Mouse (Mus musculus) yolk sac, embryonic 10.5 days (tissue): ENCODE results near the gene Ldb3.
A peak's percentile ranks its signal among the peaks of the same experiment; 100 is the strongest.

ENCODE experiments used
- DNase-seq: peaks from one replicate; pipeline ENCODE4 v3.0.0-alpha.2; 2017; ENCODE audit warnings: low spot score

The Ldb3 gene

DNA sequence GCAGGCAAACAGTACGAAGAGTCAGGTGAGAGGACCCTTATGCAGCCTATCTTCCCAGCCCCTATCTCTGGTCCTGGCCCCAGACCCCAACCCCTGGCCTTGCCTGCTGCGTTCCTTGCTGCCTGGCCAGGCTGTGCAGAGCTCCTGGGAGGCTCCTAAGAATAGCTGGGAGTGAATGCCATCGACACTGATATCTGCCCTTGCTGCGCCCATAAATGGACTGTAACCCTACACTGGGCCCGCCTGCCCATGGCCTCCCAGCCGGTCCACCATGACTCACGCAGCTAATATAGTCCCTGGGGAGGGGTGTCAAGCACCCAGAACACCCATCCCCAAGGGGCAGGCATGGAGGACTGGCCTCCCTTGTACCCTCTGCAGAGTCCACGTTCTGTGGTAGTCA is at the start of gene Ldb3:
Ldb3 (minus strand) TSS at position 185 of the 400 bp plus-strand sequence.
- DNase-seq, result no peak

DNA sequence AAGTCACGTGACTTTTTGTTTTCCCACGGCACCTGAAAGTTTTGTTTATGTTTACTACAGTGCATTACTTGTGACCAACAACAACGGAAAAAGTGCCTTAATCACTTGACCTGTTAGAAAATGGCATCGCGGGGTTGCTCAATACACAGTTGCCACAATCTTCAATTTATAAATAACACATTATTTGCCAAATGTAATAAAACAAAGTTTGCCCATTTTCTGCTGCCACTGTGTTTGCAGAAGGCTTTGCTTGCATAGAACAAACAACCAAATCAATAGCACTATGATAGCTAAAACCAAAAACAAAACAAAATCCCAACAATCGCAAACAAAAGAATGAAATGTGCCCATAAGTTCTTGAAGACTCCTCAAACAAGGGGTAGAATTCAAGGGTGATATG is 47.2 kb upstream of the Ldb3 start:
- DNase-seq, result no peak

DNA sequence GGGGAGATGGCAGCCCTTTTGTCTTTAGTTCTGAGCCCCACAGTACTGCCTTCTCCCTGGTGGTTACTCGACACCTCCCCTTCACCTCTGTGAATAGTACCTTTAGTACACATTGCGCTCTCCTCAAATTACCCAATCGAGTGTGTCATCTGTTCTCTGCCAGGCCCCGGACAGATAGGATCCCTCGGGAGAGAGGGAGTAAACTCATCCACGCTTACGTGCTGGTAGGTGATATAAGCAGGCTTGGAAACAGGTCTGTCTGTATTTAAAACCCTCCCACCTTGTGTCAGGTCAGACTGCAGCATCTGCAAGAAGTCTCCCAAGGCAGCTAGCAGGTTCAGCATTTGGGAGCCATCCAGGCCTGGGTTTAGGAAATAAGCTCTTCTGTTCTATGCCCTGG is 46.7 kb upstream of the Ldb3 start:
- DNase-seq, result no peak

DNA sequence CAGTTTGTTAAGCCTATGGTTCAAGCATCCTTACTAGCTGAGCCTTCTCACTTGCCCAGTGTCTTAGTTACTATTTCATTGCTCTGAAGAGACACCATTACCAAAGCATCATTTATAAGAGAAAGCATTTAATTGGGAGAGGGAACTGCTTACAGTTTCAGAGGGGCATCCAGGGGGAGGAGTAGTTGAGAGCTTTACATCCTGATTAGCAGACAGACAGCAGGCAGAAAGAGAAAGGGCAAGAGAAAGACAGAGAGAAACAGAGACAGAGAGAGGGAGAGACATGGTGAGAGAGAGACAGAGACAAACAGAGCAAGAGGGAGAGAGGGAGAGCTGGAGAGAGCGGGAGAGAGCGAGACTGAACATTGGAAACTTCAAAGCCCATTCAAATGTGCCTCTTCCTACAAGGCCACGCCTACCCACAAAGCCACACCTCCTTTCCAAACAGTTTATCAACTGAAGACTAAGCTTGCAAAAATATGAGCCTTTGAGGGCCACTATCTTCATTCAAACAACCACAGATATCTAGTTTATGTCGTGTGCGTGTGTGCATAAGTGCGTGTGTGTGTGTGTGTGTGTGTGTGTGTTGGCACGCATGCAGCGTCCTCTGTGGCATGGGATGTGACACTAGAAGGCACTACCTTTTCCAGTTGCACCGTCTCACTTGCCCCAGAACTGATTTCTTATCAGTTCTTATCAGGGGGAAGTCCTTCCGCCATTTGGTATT is 44.4 kb upstream of the Ldb3 start:
- DNase-seq, result no peak

DNA sequence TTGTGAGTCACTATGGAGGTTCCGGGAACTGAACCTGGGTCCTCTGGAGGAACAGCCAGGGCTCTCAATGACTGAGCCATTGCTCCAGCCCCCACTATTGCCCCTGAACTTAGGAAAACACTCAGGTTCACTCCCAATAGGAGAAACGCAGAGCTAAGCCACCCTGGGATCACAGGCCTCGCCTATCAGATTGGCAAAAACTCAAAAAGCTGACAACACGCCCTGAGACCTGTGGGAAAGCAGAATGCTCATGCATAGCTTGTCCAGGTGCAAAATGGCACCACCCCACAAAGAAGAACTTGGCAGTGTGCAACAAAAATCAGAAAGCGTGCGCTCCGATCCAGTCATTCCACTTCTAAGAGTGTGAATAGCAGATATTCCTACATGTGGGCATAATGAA is 38.3 kb upstream of the Ldb3 start:
- DNase-seq, result no peak

DNA sequence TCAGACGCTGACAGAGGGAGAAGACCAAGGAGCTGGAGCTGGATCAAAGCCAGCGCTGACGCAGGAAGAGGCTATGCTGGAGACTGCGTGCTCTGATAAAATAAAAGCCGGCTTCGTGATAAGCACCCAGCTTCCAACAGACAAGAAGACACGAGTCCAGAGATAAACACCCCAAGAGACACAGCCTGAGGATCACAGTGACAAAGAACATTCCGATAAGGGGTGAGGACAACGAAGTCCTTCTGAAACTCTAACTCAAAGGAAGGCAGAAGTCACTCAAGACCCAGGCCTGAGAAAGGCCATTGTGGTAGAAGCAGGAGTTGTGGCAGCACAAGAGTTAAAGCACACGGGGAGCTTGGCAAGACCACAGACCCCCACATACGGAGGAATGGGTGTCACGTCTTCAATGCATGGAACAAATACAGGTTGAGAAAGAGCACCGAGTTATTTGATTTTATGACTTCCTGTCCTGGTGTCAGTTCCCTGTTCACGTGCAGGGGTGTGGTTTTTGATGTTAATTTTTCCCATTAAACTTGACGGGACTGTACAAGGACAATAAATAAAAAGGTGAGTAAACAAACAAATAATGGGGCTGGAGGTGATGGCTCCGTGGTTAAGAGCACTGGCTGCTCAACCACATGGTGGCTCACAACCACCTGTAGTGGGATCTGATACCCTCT is 35.2 kb upstream of the Ldb3 start:
- peak; percentile 8 for DNase-seq

DNA sequence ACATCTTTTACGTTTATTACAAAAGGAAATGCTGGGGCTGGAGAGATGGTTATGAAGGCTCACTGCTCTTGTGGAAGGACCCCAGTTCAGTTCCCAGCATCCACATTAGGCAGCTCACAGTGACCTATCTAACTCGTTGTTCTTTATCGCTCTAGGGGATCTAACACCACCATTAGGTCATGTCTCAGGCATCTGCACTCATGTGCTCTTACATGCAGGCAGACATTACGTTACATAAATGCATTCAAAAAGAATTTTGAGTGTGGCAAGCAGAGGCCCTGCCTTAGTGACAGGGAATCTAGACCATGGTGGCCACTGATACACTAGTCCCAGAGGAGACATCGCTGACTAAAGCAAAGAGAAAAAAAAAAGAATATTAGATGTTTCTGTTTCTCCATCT is 34.6 kb upstream of the Ldb3 start:
- DNase-seq, result no peak

DNA sequence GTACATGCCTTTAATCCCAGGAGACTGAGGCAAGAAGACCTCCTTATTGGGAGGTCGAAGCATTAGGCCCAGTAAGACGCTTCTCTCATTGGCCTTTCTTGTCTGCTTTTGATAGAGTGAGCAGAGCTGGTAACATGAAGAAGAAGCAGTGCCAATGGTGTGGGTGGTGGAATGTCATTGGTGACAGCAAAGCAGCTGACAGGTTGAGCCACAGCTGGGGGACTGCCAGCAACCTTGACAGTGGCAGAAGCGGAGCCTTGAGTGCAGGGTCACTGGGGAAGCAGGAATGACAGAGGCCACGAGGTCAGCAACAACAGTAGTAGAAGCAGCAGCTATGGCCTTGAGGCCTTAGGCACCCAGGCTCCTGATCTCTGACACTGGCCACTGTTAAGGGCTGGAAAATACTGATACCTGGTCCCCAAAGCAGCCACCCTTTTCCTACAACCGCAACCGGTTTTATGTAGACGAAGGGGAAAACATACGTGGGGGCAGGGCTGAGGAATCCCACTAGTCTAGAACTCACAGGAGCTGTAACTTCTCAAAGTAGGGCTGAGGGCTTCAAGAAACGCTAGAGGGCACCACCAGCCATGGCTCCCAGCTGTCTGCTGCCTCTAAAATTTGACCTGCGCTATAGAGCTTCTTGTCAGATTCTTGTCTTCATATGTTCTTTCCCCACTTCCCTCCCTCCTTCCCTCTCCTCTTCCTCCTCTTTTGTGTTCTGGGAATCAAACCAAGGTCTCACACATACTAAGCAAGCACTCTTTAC is 32.3 kb upstream of the Ldb3 start:
- DNase-seq, result no peak

DNA sequence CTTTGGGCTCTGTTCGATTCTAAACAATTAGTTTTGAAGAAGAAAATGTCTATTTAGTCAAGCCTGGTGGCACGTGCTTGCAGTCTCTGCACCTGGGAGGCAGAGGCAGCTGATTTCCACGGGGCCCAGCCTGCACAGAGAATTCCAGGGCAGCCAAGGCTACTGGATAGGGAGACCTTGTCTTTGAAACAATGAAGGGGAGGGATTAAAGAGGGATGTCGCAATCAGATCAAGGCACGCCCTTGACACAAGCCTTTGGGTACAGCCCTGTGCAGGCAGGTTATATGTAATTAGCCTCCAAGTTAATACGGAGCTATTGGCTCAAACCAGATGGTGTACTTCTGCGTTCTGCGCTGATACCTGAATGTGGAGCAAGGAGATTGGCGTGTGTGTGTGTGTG is 30.3 kb upstream of the Ldb3 start:
- DNase-seq, result peak; percentile 39

DNA sequence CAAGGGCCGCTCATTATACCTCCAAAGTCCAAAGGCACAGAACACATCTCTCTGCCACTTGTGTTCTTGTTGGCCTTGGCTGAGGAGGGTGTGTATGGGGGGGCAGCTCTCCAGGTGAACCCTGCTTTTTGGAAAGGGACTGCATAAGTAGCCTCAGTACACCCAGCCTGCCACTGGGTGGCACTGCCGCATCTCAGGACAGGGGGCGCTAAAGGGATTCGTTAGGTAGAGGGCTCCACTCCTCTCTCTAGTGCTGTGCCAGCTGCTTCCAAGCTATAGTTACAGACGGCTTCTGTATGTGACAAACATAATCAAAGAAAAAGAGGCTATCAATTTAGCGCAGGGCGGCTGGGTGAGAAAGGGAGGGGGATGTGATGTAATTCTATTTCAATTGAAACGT is 28.3 kb upstream of the Ldb3 start:
- DNase-seq, result peak; percentile 79

DNA sequence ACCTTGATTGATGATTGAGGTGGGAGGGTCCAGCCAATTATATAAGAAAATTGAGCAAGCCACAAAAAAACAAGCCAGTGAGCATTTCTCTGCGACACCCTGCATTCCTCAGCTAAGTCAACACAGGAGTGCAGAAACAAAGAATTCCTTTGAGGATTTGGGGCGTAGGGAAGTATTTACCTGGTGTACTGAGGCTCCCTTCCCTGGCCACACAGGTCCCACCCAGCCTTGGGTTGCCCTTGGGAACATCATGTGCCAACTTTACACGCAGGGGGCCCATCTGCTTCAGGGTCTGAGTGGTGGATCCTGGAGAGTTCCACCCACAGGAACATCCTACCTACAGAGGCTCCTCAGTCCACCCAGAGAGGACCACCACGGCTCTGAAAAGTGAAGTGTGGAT is 27.1 kb upstream of the Ldb3 start:
- DNase-seq, result no peak

DNA sequence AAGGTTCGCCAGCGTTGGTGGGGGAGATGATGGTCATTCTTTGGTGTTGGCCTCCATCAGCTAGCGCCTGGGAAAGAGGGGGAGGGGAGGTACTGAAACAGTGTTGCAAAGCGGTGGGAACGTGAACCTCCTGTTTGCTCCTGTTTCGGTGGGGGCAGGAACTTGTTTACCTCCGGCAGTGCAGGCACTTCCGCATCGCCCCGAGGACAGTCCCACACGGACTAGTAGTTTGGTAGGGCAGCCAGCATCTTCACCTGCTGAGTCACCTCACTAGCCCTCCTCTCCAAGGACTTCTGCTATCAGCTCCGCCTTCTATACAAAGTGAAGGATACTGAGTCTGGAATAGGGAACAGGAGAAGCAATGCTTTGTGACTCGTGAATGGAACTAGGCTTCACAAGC is 26.6 kb upstream of the Ldb3 start:
- no peak for DNase-seq

DNA sequence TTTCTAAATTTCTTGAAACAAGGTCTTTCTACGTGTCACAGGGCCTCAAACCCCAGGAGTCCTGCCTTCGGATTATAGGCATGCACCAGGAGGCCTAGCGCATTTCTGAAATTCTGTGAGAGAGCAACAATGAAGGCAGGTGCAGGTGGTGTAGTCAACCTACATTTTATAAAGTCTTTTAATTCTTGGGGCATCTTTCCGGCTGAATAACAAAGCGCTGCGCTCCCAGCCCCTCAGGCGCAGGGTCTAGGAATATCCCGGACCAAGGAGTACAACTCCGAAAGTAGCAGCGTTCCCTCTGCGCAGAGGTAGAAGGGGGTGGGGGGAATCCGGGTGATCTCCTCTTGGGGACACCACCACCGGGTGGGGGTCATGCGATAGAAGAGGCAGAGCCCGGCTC is 26.1 kb upstream of the Ldb3 start:
- no peak for DNase-seq

DNA sequence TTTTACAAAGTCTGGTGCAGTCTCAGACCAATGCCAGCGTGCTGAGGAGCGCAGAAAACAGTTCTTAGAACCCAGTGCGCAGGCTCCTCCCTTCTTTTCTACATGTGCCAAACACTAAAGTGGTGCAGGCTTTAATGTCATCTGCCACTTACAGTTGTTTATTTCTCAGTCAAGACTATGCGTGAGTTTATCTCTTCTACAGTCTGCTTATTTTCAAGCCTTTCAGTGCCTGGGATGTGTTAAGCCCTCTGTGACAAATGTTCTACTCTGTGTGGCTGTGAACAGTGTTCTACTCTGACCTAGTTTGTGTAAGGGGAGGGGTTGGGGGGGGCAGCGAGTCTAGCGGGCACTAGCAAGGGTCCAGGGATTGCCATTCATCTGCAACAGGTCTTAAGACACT is 25.0 kb upstream of the Ldb3 start:
- no peak for DNase-seq

DNA sequence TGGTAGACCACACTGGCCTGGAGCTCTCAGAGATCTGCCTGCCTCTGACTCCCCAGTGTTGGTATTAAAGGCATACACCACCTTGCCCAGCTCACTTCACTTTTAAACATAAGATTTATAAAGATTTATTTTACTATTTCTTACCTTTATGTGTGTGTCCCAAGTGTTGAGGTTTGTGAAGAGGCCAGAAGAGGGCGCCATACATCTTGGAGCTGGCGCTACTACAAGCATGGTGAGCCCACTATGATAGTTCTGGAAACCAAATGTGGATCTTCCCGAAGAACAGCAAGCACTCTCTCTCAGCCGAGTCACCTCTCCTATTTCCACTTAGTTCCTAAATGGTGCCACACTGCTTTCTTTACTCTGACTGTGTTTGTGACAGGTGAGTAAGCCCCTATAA is 23.7 kb upstream of the Ldb3 start:
- no peak for DNase-seq

DNA sequence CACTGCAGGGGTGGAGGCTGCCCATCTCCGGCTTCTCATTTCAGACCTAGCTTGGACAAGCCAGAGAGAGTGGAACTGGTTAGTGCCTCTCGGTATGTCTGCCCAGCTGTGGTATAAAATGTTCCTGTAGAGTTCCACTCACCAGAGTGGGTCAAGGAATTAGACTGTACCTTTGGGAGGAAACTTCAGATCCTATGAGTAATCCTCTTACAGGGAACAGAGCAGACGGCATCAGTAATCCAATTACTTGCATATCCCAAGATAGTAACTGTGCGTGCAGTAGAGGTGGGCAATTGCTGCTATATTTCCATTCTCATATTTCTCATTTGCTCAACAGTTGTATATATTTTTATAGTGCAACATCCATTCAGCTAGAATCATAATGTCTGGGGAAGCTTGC is 23.1 kb upstream of the Ldb3 start:
- DNase-seq, result no peak

DNA sequence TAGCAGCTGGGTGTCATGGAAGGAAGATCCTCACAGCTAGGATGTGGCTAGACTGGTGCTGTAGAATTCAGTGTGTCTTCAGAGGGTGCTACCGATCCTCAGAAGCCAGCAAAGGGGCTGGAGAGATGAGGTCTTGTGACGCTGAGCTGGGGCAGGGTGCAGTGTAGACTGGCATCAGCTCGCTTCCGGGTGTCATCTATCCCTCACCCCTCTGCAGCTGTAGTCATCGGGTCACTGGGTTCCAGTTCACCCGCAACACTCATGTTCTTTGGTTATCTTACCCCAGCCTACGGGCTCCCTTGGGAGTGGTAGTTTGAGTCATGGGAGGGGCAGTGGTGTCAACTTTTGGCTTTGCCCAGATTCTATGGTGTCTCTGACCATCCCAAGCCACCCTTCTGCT is 13.4 kb upstream of the Ldb3 start:
- no peak for DNase-seq

DNA sequence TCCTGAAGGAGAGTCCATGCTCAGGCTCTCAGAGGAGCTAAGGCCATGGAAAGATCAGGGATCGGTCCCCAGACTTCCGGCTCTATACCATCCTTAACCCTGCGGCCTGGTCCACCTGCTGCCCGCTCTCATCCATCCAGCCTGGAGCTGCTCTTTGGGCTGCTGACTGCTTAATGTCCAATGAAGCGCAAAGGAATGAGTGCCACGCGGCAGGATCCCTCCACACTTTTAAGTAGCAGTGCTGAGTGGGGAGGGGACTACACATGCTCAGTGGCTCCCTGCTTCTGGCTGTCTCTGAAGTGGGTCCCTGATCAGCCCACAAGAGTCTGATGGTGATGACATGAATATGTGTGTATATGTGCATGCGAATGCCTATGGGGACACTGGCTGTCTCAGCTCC is 11.5 kb upstream of the Ldb3 start, which contains the start of gene Opn4:
Opn4 (minus strand) TSS at position 202 of the 400 bp plus-strand sequence.
- DNase-seq, result no peak

DNA sequence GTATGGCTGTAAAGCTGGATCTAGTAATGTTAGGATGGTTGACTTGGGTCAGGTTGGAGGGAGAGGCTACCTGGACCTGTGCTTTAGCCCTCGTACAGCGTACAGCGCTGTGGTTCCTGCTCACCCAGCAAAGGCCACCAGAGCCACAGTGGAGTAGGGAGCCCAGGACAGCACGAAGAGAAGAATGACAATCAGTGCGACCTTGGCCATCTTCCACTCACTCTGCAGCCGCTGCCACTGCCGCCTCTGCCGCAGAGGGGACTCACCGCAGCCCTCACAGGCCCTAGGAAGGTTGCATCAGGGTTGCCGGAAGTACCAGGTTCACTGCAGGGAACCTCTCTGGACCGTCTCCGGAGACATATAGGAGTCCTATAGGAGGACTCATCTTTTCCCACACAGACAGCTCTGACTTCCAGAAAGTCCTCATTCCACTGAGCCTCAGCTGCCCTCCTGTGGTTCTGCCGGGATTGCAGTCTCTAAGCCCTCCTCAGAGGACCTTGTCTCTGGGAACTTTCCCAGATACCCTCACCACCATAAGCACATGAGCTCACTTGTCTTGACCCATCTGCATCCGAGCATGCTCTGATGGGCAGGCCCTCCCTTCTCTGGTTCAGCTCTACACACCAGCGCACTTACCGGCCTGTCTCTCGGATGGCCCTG is 7.2 kb upstream of the Ldb3 start:
- DNase-seq, result no peak

DNA sequence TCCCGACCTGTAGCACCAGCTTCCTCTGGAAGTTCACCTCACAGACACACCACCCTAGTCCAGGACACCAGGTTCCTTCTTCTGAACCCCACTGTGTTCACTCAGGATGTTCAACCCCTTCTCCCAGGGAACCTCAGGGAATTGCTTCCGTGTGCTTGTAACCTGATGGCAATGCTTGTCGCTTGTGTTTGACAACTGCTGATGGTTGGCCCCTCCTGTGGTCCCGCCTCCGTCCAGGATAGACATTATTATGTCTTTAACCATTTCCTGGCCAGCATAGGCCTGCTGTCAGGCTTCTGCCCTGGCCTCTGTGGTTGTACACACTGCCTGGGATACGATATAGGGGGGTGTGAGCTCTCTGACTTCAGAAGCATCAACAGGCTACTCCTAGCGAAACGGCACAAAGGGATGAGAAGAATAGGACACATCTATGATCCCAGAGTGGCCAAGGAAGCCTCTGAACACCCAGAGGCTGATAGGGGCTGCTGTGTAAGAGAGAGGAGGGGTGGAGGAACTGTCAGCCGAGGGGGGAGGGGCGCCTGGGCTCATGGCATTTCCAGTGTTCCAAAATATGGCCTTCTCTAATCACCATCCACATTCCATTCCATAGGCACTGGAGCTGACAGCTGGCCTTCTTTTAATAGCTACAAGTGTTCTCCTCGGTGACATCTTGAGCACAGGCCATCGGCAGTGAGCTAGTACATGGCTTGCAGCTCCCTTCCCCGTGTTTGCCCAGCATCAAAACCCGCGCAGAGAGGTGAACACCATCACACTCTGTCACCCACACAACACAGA is 3.5 kb upstream of the Ldb3 start:
- DNase-seq, result no peak

DNA sequence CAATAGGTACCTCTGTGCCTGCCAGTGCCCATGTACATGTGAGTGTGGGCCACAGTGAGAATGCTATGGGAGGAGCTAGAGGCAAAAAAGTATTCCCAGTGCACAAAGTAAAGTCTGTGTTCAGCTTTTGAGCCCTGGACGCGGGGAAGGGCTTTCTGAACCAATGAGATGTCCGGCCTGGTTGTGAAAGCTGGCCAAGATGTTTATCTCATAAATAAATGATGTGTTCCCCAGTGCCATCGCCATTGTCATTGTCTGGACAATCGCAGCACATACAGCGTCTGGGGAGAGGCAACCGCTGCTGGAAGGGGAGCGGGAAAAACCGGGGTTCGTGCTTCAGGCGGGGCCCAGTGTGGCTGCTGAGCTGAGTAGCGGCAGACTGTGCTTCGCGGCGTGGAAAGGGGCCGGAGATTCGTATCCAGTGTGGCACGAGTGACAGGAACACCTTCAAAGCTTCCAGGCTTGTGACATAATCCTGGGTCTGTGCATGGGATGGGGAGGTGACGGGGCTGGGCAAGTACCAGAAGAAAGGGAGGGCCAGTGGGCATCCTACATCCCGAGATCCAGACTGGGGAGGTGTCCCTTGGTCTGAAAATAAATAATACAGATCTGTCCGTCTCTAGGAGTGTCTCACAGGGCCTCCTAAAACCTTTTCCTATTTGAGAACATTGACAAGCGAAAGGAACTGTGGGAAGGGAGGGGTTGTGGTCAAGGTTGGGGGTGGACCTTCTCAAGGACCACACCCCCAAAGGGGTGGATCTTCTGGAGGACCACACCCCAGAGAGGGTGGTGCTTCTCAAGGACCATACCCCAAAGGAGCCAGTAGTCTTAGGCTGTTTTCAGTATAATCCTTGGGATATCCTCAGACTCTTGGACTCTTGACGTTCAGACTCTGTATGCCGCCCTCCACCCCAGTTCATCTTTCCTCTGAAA is 2.5 kb upstream of the Ldb3 start:
- DNase-seq, result no peak
